Mouse (Mus musculus): ENCODE data around the gene Rnf151. TPM values are rescaled to one million over a fixed set of nuclear protein-coding genes. Genes with fewer than 3 reads are reported as not detected.

Rnf151 gene
- total and polyA plus RNA-seq, 2 experiments, result not detected

GRCm38 (mm10) chr17:24707801-24708425 is 9.9 kb downstream of the Rnf151 start:
- H3K79me2 ChIP-seq (ENCODE audit: control insufficient read depth, insufficient read depth, low read length), result no peaks in the 10 kb centered on the region
- H3K27me3 ChIP-seq (ENCODE audit: control insufficient read depth, insufficient read depth, low read length), result no peaks in the 10 kb centered on the region
- H3K9ac ChIP-seq (ENCODE audit: low read depth, low read length), result peak overlapping the region; percentile 65
- H3K36me3 ChIP-seq (ENCODE audit: control insufficient read depth, insufficient read depth, low read length), result no peaks in the 10 kb centered on the region
- H3K27ac ChIP-seq (replicated peaks; ENCODE audit: insufficient read depth, low read depth, low read length), result peak overlapping the region; percentile 70
- peaks cover 1% of the 10 kb centered on the region; the same call in 1 of the 2 replicates for H3K4me1 ChIP-seq (ENCODE audit: control insufficient read depth, insufficient read depth, low read length)
- WGBS, result 1% methylated on average over 24 of the region's 24 CpGs
- TF ChIP-seq POLR2A (IDR thresholded peaks at IDR 0.05; ENCODE audit: extremely low read depth, insufficient read depth, low read length), result no peak
- no peak for TF ChIP-seq CTCF (IDR thresholded peaks at IDR 0.05; ENCODE audit: low read depth, low read length)
- peak overlapping the region; percentile 71 for H3K4me3 ChIP-seq (ENCODE audit: insufficient read depth, low read depth, low read length)
- peak; percentile 46 for DNase-seq (ENCODE audit: extremely low read depth, low read depth, low spot score)

GRCm38 (mm10) chr17:24706982-24707800 is 10.7 kb downstream of the Rnf151 start, which contains the start of gene Tbl3:
Gene Tbl3, minus strand, starts transcription at chr17:24707660.
- peak; percentile 90 for DNase-seq (ENCODE audit: extremely low read depth, low read depth, low spot score)
- H3K36me3 ChIP-seq (ENCODE audit: control insufficient read depth, insufficient read depth, low read length), result peaks cover under 1% of the 10 kb centered on the region; the same call in 1 of the 2 replicates
- peaks cover 1% of the 10 kb centered on the region; the same call in 1 of the 2 replicates for H3K4me1 ChIP-seq (ENCODE audit: control insufficient read depth, insufficient read depth, low read length)
- H3K4me3 ChIP-seq (ENCODE audit: insufficient read depth, low read depth, low read length), result peak within 1 kb of the TSS; percentile 71
- no peaks in the 10 kb centered on the region for H3K79me2 ChIP-seq (ENCODE audit: control insufficient read depth, insufficient read depth, low read length)
- WGBS, result under 1% methylated on average over 32 of the region's 32 CpGs
- no peaks in the 10 kb centered on the region for H3K27me3 ChIP-seq (ENCODE audit: control insufficient read depth, insufficient read depth, low read length)
- H3K9ac ChIP-seq (ENCODE audit: low read depth, low read length), result peak within 1 kb of the TSS; percentile 65
- TF ChIP-seq POLR2A (IDR thresholded peaks at IDR 0.05; ENCODE audit: extremely low read depth, insufficient read depth, low read length) (peak; percentile 43; the same call in 1 of the 2 replicates), CTCF (IDR thresholded peaks at IDR 0.05; ENCODE audit: low read depth, low read length) (no peak)
- H3K27ac ChIP-seq (replicated peaks; ENCODE audit: insufficient read depth, low read depth, low read length), result peak within 1 kb of the TSS; percentile 81

GRCm38 (mm10) chr17:24705821-24706220 is 12.0 kb downstream of the Rnf151 start:
- H3K27ac ChIP-seq (replicated peaks; ENCODE audit: insufficient read depth, low read depth, low read length), result no peak overlapping the region
- peaks cover 1% of the 10 kb centered on the region; the same call in 1 of the 2 replicates for H3K4me1 ChIP-seq (ENCODE audit: control insufficient read depth, insufficient read depth, low read length)
- H3K79me2 ChIP-seq (ENCODE audit: control insufficient read depth, insufficient read depth, low read length), result no peaks in the 10 kb centered on the region
- DNase-seq (ENCODE audit: extremely low read depth, low read depth, low spot score), result no peak
- TF ChIP-seq CTCF (IDR thresholded peaks at IDR 0.05; ENCODE audit: low read depth, low read length) (no peak), POLR2A (IDR thresholded peaks at IDR 0.05; ENCODE audit: extremely low read depth, insufficient read depth, low read length) (no peak)
- no peaks in the 10 kb centered on the region for H3K27me3 ChIP-seq (ENCODE audit: control insufficient read depth, insufficient read depth, low read length)
- H3K36me3 ChIP-seq (ENCODE audit: control insufficient read depth, insufficient read depth, low read length), result peaks cover 4% of the 10 kb centered on the region; the same call in 1 of the 2 replicates
- WGBS, result 99% methylated on average over 3 of the region's 3 CpGs
- no peak overlapping the region for H3K4me3 ChIP-seq (ENCODE audit: insufficient read depth, low read depth, low read length)
- no peak overlapping the region for H3K9ac ChIP-seq (ENCODE audit: low read depth, low read length)

GRCm38 (mm10) chr17:24701251-24701650 is 16.6 kb downstream of the Rnf151 start:
- no peak overlapping the region for H3K27ac ChIP-seq (replicated peaks; ENCODE audit: insufficient read depth, low read depth, low read length)
- H3K4me3 ChIP-seq (ENCODE audit: insufficient read depth, low read depth, low read length), result no peak overlapping the region
- DNase-seq (ENCODE audit: extremely low read depth, low read depth, low spot score), result no peak
- no peaks in the 10 kb centered on the region for H3K79me2 ChIP-seq (ENCODE audit: control insufficient read depth, insufficient read depth, low read length)
- H3K36me3 ChIP-seq (ENCODE audit: control insufficient read depth, insufficient read depth, low read length), result peaks cover 4% of the 10 kb centered on the region; the same call in 1 of the 2 replicates
- 94% methylated on average over 9 of the region's 9 CpGs for WGBS
- H3K4me1 ChIP-seq (ENCODE audit: control insufficient read depth, insufficient read depth, low read length), result no peaks in the 10 kb centered on the region
- H3K27me3 ChIP-seq (ENCODE audit: control insufficient read depth, insufficient read depth, low read length), result no peaks in the 10 kb centered on the region
- no peak overlapping the region for H3K9ac ChIP-seq (ENCODE audit: low read depth, low read length)
- TF ChIP-seq POLR2A (IDR thresholded peaks at IDR 0.05; ENCODE audit: extremely low read depth, insufficient read depth, low read length) (no peak), CTCF (IDR thresholded peaks at IDR 0.05; ENCODE audit: low read depth, low read length) (no peak)

GRCm38 (mm10) chr17:24699473-24699872 is 18.4 kb downstream of the Rnf151 start:
- 77% methylated on average over 2 of the region's 2 CpGs for WGBS
- H3K4me1 ChIP-seq (ENCODE audit: control insufficient read depth, insufficient read depth, low read length), result peaks cover 3% of the 10 kb centered on the region; the same call in 1 of the 2 replicates
- no peak overlapping the region for H3K27ac ChIP-seq (replicated peaks; ENCODE audit: insufficient read depth, low read depth, low read length)
- H3K79me2 ChIP-seq (ENCODE audit: control insufficient read depth, insufficient read depth, low read length), result no peaks in the 10 kb centered on the region; the same call in 1 of the 2 replicates
- TF ChIP-seq CTCF (IDR thresholded peaks at IDR 0.05; ENCODE audit: low read depth, low read length) (no peak), POLR2A (IDR thresholded peaks at IDR 0.05; ENCODE audit: extremely low read depth, insufficient read depth, low read length) (no peak)
- no peaks in the 10 kb centered on the region for H3K27me3 ChIP-seq (ENCODE audit: control insufficient read depth, insufficient read depth, low read length)
- DNase-seq (ENCODE audit: extremely low read depth, low read depth, low spot score), result no peak
- peaks cover 4% of the 10 kb centered on the region; the same call in 1 of the 2 replicates for H3K36me3 ChIP-seq (ENCODE audit: control insufficient read depth, insufficient read depth, low read length)
- no peak overlapping the region for H3K9ac ChIP-seq (ENCODE audit: low read depth, low read length)
- H3K4me3 ChIP-seq (ENCODE audit: insufficient read depth, low read depth, low read length), result no peak overlapping the region
